Mouse (Mus musculus) layer of hippocampus, adult 8-10 months (tissue): Measurements from ENCODE around the gene Ccdc51. TPM values are rescaled to one million over a fixed set of nuclear protein-coding genes. Genes with fewer than 3 reads are reported as not detected.
"Not testable (repeated sequence)": the region's sequence is repeated elsewhere in the genome, so short reads cannot be mapped to it uniquely, and the experiment has no call there.

ENCODE experiments used
- DNase-seq, 2 experiments: peaks; one replicate each; pipeline ENCODE4 v3.0.0; 2022; ENCODE audit warnings: low spot score in 2 of 2
- total RNA-seq, 4 experiments: library from RNA; stranded (reverse); gene quantifications; 2 replicates each; pipeline ENCODE4 v1.2.4; 2022

Gene Ccdc51
- total RNA-seq, 4 experiments from 2014 or later, result 7.8 to 9.2 (median 8.9) TPM

GRCm38 (mm10) chr9:109122553-109123085 lies 40.3 kb downstream of the Ccdc51 start:
- no peak for DNase-seq

GRCm38 (mm10) chr9:109123266-109123665 lies 41.0 kb downstream of the Ccdc51 start:
- no peak for DNase-seq

- no peak for DNase-seq
These were observed 41.9 kb downstream of the Ccdc51 start for GRCm38 (mm10) chr9:109124164-109124563.

- DNase-seq, result no peak
These were observed 42.8 kb downstream of the Ccdc51 start for GRCm38 (mm10) chr9:109125043-109125442.

GRCm38 (mm10) chr9:109125481-109125880 lies 43.2 kb downstream of the Ccdc51 start:
- no peak for DNase-seq

- DNase-seq, result no peak
These were observed 44.8 kb downstream of the Ccdc51 start for GRCm38 (mm10) chr9:109127076-109127475.

- DNase-seq, result no peak
These were observed 45.9 kb downstream of the Ccdc51 start for GRCm38 (mm10) chr9:109128211-109128610.

GRCm38 (mm10) chr9:109130076-109130475 lies 47.8 kb downstream of the Ccdc51 start:
- no peak for DNase-seq

- not testable (repeated sequence) for DNase-seq
These were observed 58.1 kb downstream of the Ccdc51 start for GRCm38 (mm10) chr9:109140414-109140813.

Other genes starting within 250 kb of the Ccdc51 start
- 10 to 100 TPM; 17.0 to 22.2 (median 20.2) TPM for gene Slc26a6, start 229.2 kb upstream of the Ccdc51 start, total RNA-seq
- under 1 TPM in 1 of 4 experiments, not detected in 3; 0.78 TPM for gene Tmem89, start 167.9 kb upstream of the Ccdc51 start, total RNA-seq
- gene Uqcrc1, start 145.9 kb upstream of the Ccdc51 start, total RNA-seq, result 100 to 1,000 TPM; 343 to 352 (median 351) TPM
- 1 to 10 TPM; 1.9 to 4.3 (median 3.9) TPM for gene Col7a1, start 128.9 kb upstream of the Ccdc51 start, total RNA-seq
- under 1 TPM in 2 of 4 experiments, not detected in 2; 0.45 to 0.55 TPM for gene Ucn2, start 96.5 kb upstream of the Ccdc51 start, total RNA-seq
- gene Pfkfb4, start 90.7 kb upstream of the Ccdc51 start, total RNA-seq, result 10 to 100 TPM; 11.5 to 15.8 (median 15.4) TPM
- 10 to 100 TPM; 56.6 to 94.6 (median 77.2) TPM for gene Shisa5, start 43.9 kb upstream of the Ccdc51 start, total RNA-seq
- 10 to 100 TPM; 13.7 to 18.3 (median 16.4) TPM for gene Trex1, start 22.8 kb upstream of the Ccdc51 start, total RNA-seq
- gene Atrip, start 8.4 kb upstream of the Ccdc51 start, total RNA-seq, result 10 to 100 TPM; 26.3 to 31.2 (median 28.3) TPM
- 100 to 1,000 TPM; 284 to 327 (median 306) TPM for gene Tma7, start 94 bp downstream of the Ccdc51 start, total RNA-seq
- 10 to 100 TPM; 82.9 to 99.8 (median 89.8) TPM for gene Plxnb1, start 12.9 kb downstream of the Ccdc51 start, total RNA-seq
- gene Fbxw21, start 79.5 kb downstream of the Ccdc51 start, total RNA-seq, result not detected
- gene Fbxw13, start 113.5 kb downstream of the Ccdc51 start, total RNA-seq, result not detected
- gene Fbxw20, start 152.3 kb downstream of the Ccdc51 start, total RNA-seq, result not detected
- gene Fbxw14, start 205.2 kb downstream of the Ccdc51 start, total RNA-seq, result not detected